Mouse (Mus musculus) stomach, postnatal 0 days (tissue): ENCODE results near the gene Fstl4. TPM values are rescaled to one million over a fixed set of nuclear protein-coding genes. Genes with fewer than 3 reads are reported as not detected.
A peak's percentile ranks its signal among the peaks of the same experiment; 100 is the strongest.

Experiments
- ATAC-seq: fragments of 200-750 bp; cut with Nextera tagmentation; 2 replicates; pipeline ENCODE4 v1.8.0; 2017; ENCODE audit not compliant: low FRiP score, low TSS enrichment
- DNase-seq: peaks from one replicate; pipeline ENCODE4 v3.0.0-alpha.2; 2016; ENCODE audit warnings: low spot score
- H3K27ac ChIP-seq: fragments of 300-500 bp; sonication (generic); replicated peaks from 2 replicates; pipeline ENCODE4 v1.5.1; 2014; ENCODE audit warnings: mild to moderate bottlenecking, control low read depth
- H3K27me3 ChIP-seq: fragments of 300-500 bp; sonication (generic); 2 replicates; pipeline ENCODE4 v1.6.1; 2014; ENCODE audit warnings: low read length; ENCODE audit not compliant: control insufficient read depth, insufficient read depth
- H3K36me3 ChIP-seq: fragments of 300-500 bp; sonication (generic); 2 replicates; pipeline ENCODE4 v1.6.1; 2014; ENCODE audit warnings: low read length, mixed read lengths; ENCODE audit not compliant: control insufficient read depth, insufficient read depth
- H3K4me1 ChIP-seq: fragments of 300-500 bp; sonication (generic); replicated peaks from 2 replicates; pipeline ENCODE4 v1.6.1; 2014; ENCODE audit warnings: antibody characterized with exemption; ENCODE audit not compliant: control insufficient read depth, insufficient read depth
- H3K4me2 ChIP-seq: fragments of 300-500 bp; sonication (generic); replicated peaks from 2 replicates; pipeline ENCODE4 v1.6.1; 2014; ENCODE audit warnings: low read depth, mild to moderate bottlenecking, control low read depth, moderate library complexity
- H3K4me3 ChIP-seq: fragments of 300-500 bp; sonication (generic); 2 replicates; pipeline ENCODE4 v1.5.1; 2014; ENCODE audit warnings: low read depth, low read length, control low read depth
- H3K9ac ChIP-seq: fragments of 300-500 bp; sonication (generic); 2 replicates; pipeline ENCODE4 v1.6.1; 2014; ENCODE audit warnings: mild to moderate bottlenecking, low read length, control low read depth, mixed read lengths
- H3K9me3 ChIP-seq: fragments of 300-500 bp; sonication (generic); 2 replicates; pipeline ENCODE4 v1.6.1; 2016; ENCODE audit warnings: low read length; ENCODE audit not compliant: control insufficient read depth
- CTCF ChIP-seq: IDR thresholded peaks from 2 replicates; pipeline ENCODE4 v1.5.1; 2016; ENCODE audit warnings: antibody characterized with exemption, low read depth, mild to moderate bottlenecking, moderate library complexity
- EP300 ChIP-seq: optimal IDR thresholded peaks from 2 replicates; pipeline ENCODE3; 2016; ENCODE audit warnings: antibody characterized with exemption
- WGBS: fragments of 180-500 bp; shearing (Covaris S2); extraction: QIAGEN DNeasy Blood & Tissue Kit; methylation state at CpG from one replicate; pipeline ENCODE4 v1.1.7; 2014; 5-methylcytosine and 5-hydroxymethylcytosine counted together
- polyA plus RNA-seq: library from polyadenylated mRNA; unstranded; fragments of >200 nt; fragmentation: Nextera tagmentation; extraction: Ambion mirVana; gene quantifications from 2 replicates; pipeline ENCODE4 v1.2.1, GENCODE M21; 2015

The Fstl4 gene
- polyA plus RNA-seq, 1 experiment from 2014 or later = 1.1 TPM

- H3K4me1 ChIP-seq = no peaks in the 10 kb centered on the region
- H3K27ac ChIP-seq = no peak overlapping the region
- TF ChIP-seq CTCF (no peak), EP300 (no peak)
- ATAC-seq (no peak), DNase-seq (no peak)
- 72% methylated on average over 5 of the region's 5 CpGs for WGBS
- H3K9me3 ChIP-seq = no peaks in the 10 kb centered on the region
- no peak overlapping the region for H3K4me2 ChIP-seq
- no peaks in the 10 kb centered on the region for H3K27me3 ChIP-seq
- no peaks in the 10 kb centered on the region for H3K36me3 ChIP-seq
- H3K9ac ChIP-seq = no peak overlapping the region
- no peak overlapping the region for H3K4me3 ChIP-seq
These were observed 34.5 kb upstream of the Fstl4 start for GRCm38 (mm10) chr11:52729890-52730289.

- 47% methylated on average over 8 of the region's 8 CpGs for WGBS
- no peak for DNase-seq
- no peak overlapping the region for H3K4me3 ChIP-seq
These were observed 32.5 kb upstream of the Fstl4 start for GRCm38 (mm10) chr11:52731979-52732378.

GRCm38 (mm10) chr11:52734493-52735195, 29.8 kb upstream of the Fstl4 start:
- DNase-seq (no peak), ATAC-seq (no peak)
- Histone ChIP-seq H3K4me1 (no peaks in the 10 kb centered on the region), H3K27ac (no peak overlapping the region), H3K4me3 (no peak overlapping the region), H3K9me3 (no peaks in the 10 kb centered on the region), H3K9ac (no peak overlapping the region), H3K36me3 (no peaks in the 10 kb centered on the region), H3K27me3 (no peaks in the 10 kb centered on the region), H3K4me2 (no peak overlapping the region)
- TF ChIP-seq EP300 (no peak), CTCF (no peak)
- 76% methylated on average over 6 of the region's 6 CpGs for WGBS

More at GRCm38 (mm10) chr11:52731979-52732378, 32.5 kb upstream of the Fstl4 start:
- no peak overlapping the region for H3K27ac ChIP-seq
- no peak for ATAC-seq
- TF ChIP-seq CTCF (peak; percentile 40; the same call in 1 of the 2 replicates), EP300 (no peak)
- H3K9ac ChIP-seq = no peak overlapping the region
- H3K27me3 ChIP-seq = no peaks in the 10 kb centered on the region
- H3K9me3 ChIP-seq = no peaks in the 10 kb centered on the region
- H3K4me2 ChIP-seq = no peak overlapping the region
- H3K4me1 ChIP-seq = no peaks in the 10 kb centered on the region
- no peaks in the 10 kb centered on the region for H3K36me3 ChIP-seq

- TF ChIP-seq EP300 (no peak), CTCF (no peak)
- Histone ChIP-seq H3K9me3 (no peaks in the 10 kb centered on the region), H3K27me3 (no peaks in the 10 kb centered on the region), H3K4me3 (no peak overlapping the region), H3K36me3 (no peaks in the 10 kb centered on the region), H3K4me2 (0 out of 2 replicates have a peak overlapping the region, but pooled peaks have one; percentile 14), H3K9ac (no peak overlapping the region), H3K27ac (no peak overlapping the region), H3K4me1 (no peaks in the 10 kb centered on the region)
- 11% methylated on average over 9 of the region's 9 CpGs for WGBS
- 0 out of 2 replicates have a peak, but pooled peaks have one; percentile 49 for ATAC-seq
- DNase-seq = peak; percentile 19
These were observed 25.2 kb upstream of the Fstl4 start for GRCm38 (mm10) chr11:52739187-52739586.

- H3K4me1 ChIP-seq = no peaks in the 10 kb centered on the region
- no peaks in the 10 kb centered on the region for H3K9me3 ChIP-seq
- H3K27me3 ChIP-seq = no peaks in the 10 kb centered on the region
- ATAC-seq = no peak
- no peak overlapping the region for H3K27ac ChIP-seq
- TF ChIP-seq CTCF (no peak), EP300 (no peak)
- no peak overlapping the region for H3K9ac ChIP-seq
- H3K36me3 ChIP-seq = no peaks in the 10 kb centered on the region
- no peak overlapping the region for H3K4me3 ChIP-seq
- no peak overlapping the region for H3K4me2 ChIP-seq
- no peak for DNase-seq
These were observed 24.0 kb upstream of the Fstl4 start for GRCm38 (mm10) chr11:52740466-52740865.

GRCm38 (mm10) chr11:52743956-52744355, 20.5 kb upstream of the Fstl4 start:
- ATAC-seq (no peak), DNase-seq (no peak)
- Histone ChIP-seq H3K9ac (no peak overlapping the region), H3K36me3 (no peaks in the 10 kb centered on the region), H3K9me3 (no peaks in the 10 kb centered on the region), H3K4me2 (no peak overlapping the region), H3K27ac (no peak overlapping the region), H3K27me3 (no peaks in the 10 kb centered on the region), H3K4me1 (no peaks in the 10 kb centered on the region), H3K4me3 (no peak overlapping the region)
- TF ChIP-seq EP300 (no peak), CTCF (no peak)
